Mouse (Mus musculus) common myeloid progenitor, adult 5-6 weeks (primary cell): ENCODE results near the gene Spta1. TPM values are rescaled to one million over a fixed set of nuclear protein-coding genes. Genes with fewer than 3 reads are reported as not detected.

Source experiments
- ATAC-seq: replicated peaks from 2 replicates; pipeline ENCODE4 v1.8.0; 2016; ENCODE audit warnings: low read depth, mild to moderate bottlenecking, moderate TSS enrichment, inconsistent platforms; ENCODE audit not compliant: poor library complexity, severe bottlenecking
- total RNA-seq: library from RNA; stranded (forward); fragments of 200-1000, 187-1606 nt; gene quantifications from 2 replicates; pipeline ENCODE4 v1.2.3, GENCODE M21; 2017

Spta1 gene
- 24.7 and 29.6 TPM in 2 replicates for total RNA-seq

GRCm38 (mm10) chr1:174172605-174173004, at the start of gene Spta1:
Spta1 (plus strand) TSS chr1:174172776.
- ATAC-seq = peak; percentile 74

GRCm38 (mm10) chr1:174131217-174131616, 41.4 kb upstream of the Spta1 start, which contains the start of gene Olfr424:
Olfr424 (plus strand) TSS chr1:174131517.
- no peak for ATAC-seq

- no peak for ATAC-seq
These were observed 40.6 kb upstream of the Spta1 start for GRCm38 (mm10) chr1:174131999-174132398.

GRCm38 (mm10) chr1:174141384-174141783, 31.2 kb upstream of the Spta1 start:
- ATAC-seq = peak; percentile 58; the same call in 1 of the 2 replicates

GRCm38 (mm10) chr1:174146696-174147095, 25.9 kb upstream of the Spta1 start:
- ATAC-seq = no peak

- no peak for ATAC-seq
These were observed 23.3 kb upstream of the Spta1 start for GRCm38 (mm10) chr1:174149289-174149688.

GRCm38 (mm10) chr1:174155333-174155732, 17.2 kb upstream of the Spta1 start, which contains the start of gene Olfr420:
Olfr420 (plus strand) TSS chr1:174155633.
- no peak for ATAC-seq

- no peak for ATAC-seq
These were observed 15.0 kb upstream of the Spta1 start for GRCm38 (mm10) chr1:174157622-174158021.

- peak; percentile 43 for ATAC-seq
These were observed 14.1 kb upstream of the Spta1 start for GRCm38 (mm10) chr1:174158512-174158911.

- peak; percentile 95 for ATAC-seq
These were observed 13.5 kb upstream of the Spta1 start for GRCm38 (mm10) chr1:174159095-174159494.

- peak; percentile 37; the same call in 1 of the 2 replicates for ATAC-seq
These were observed 3.6 kb upstream of the Spta1 start for GRCm38 (mm10) chr1:174169024-174169423.

- no peak for ATAC-seq
These were observed 1.7 kb upstream of the Spta1 start for GRCm38 (mm10) chr1:174170706-174171501.

GRCm38 (mm10) chr1:174171537-174171936, 1.0 kb upstream of the Spta1 start:
- peak; percentile 96 for ATAC-seq

- ATAC-seq = peak; percentile 91
These were observed 32.1 kb downstream of the Spta1 start for GRCm38 (mm10) chr1:174204699-174205098.

- ATAC-seq = no peak
These were observed 39.7 kb downstream of the Spta1 start for GRCm38 (mm10) chr1:174212286-174212685.

- 0 out of 2 replicates have a peak, but pooled peaks have one; percentile 36 for ATAC-seq
These were observed 42.9 kb downstream of the Spta1 start for GRCm38 (mm10) chr1:174215270-174216038.

GRCm38 (mm10) chr1:174216528-174217204, 44.1 kb downstream of the Spta1 start:
- ATAC-seq = no peak

- ATAC-seq = no peak
These were observed 67.3 kb downstream of the Spta1 start for GRCm38 (mm10) chr1:174239916-174240315.

GRCm38 (mm10) chr1:174244621-174245020, 72.0 kb downstream of the Spta1 start:
- ATAC-seq = no peak

- ATAC-seq = no peak
These were observed 73.5 kb downstream of the Spta1 start for GRCm38 (mm10) chr1:174246080-174246479.
